Mouse (Mus musculus) heart, embryonic 13.5 days (tissue): Measurements from ENCODE around the gene Grm1. TPM values are rescaled to one million over a fixed set of nuclear protein-coding genes. Genes with fewer than 3 reads are reported as not detected.

Experiments used
- ATAC-seq: fragments of 200-750 bp; cut with Nextera tagmentation; 2 replicates; pipeline ENCODE4 v1.8.0; 2017; ENCODE audit warnings: moderate TSS enrichment; ENCODE audit not compliant: insufficient number of reproducible peaks, low FRiP score, low TSS enrichment; ENCODE audit errors: extremely low read depth
- H3K27ac ChIP-seq: fragments of 300-500 bp; sonication (generic); replicated peaks from 2 replicates; pipeline ENCODE4 v1.5.1; 2015; ENCODE audit warnings: moderate library complexity, mild to moderate bottlenecking, inconsistent platforms
- H3K27me3 ChIP-seq: fragments of 300-500 bp; sonication (generic); replicated peaks from 2 replicates; pipeline ENCODE4 v1.6.1; 2015; ENCODE audit warnings: mild to moderate bottlenecking, inconsistent platforms
- H3K36me3 ChIP-seq: fragments of 300-500 bp; sonication (generic); 2 replicates; pipeline ENCODE4 v1.6.1; 2015; ENCODE audit warnings: mild to moderate bottlenecking, inconsistent platforms
- H3K4me1 ChIP-seq: fragments of 300-500 bp; sonication (generic); 2 replicates; pipeline ENCODE4 v1.6.1; 2015; ENCODE audit warnings: inconsistent platforms
- H3K4me2 ChIP-seq: fragments of 300-500 bp; sonication (generic); 2 replicates; pipeline ENCODE4 v1.6.1; 2015; ENCODE audit warnings: inconsistent platforms, mild to moderate bottlenecking, moderate library complexity
- H3K4me3 ChIP-seq: fragments of 300-500 bp; sonication (generic); 2 replicates; pipeline ENCODE4 v1.5.1; 2015; ENCODE audit warnings: moderate library complexity, mild to moderate bottlenecking, inconsistent platforms
- H3K9ac ChIP-seq: fragments of 300-500 bp; sonication (generic); 2 replicates; pipeline ENCODE4 v1.6.1; 2015; ENCODE audit warnings: inconsistent platforms, mild to moderate bottlenecking, moderate library complexity
- H3K9me3 ChIP-seq: fragments of 300-500 bp; sonication (generic); 2 replicates; pipeline ENCODE4 v1.6.1; 2016; ENCODE audit warnings: inconsistent platforms
- WGBS: fragments of 180-500 bp; shearing (Covaris S2); methylation state at CpG from one replicate; pipeline ENCODE4 v1.1.7; 2015; ENCODE audit warnings: mixed read lengths; 5-methylcytosine and 5-hydroxymethylcytosine counted together
- polyA plus RNA-seq: library from polyadenylated mRNA; unstranded; fragments of >200 nt; fragmentation: Nextera tagmentation; extraction: Ambion mirVana; gene quantifications from 2 replicates; pipeline ENCODE4 v1.2.1, GENCODE M21; 2015

The Grm1 gene
- polyA plus RNA-seq, 1 experiment from 2014 or later = 0.04 TPM

DNA sequence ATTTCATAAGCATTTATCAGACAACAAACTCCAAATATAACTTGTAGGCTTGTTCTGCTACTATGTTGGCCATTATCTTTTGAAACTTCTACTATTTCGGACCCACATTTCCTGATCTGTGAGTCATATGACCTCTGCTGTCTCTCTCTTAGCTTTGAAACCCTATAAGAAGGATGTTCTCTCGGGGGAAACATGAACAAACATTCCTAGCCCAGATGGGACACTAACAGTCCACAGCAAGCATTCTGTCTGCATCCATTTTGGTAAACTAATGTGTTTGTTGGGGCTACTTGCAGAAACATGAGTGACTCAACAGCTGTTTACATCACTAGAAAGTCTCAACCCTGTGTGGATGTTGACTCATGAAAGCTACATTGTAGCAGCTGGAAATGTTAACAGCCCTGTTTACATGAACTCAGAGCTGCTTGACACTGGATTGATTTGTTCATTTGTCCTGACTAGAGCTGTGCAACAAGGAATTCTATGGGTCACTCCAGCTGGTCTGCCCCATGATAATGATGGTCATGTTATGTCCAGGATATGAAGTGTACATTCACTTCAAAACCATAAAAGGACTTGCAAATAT, 267.4 kb downstream of the Grm1 start:
- H3K27ac ChIP-seq = no peak overlapping the region

DNA sequence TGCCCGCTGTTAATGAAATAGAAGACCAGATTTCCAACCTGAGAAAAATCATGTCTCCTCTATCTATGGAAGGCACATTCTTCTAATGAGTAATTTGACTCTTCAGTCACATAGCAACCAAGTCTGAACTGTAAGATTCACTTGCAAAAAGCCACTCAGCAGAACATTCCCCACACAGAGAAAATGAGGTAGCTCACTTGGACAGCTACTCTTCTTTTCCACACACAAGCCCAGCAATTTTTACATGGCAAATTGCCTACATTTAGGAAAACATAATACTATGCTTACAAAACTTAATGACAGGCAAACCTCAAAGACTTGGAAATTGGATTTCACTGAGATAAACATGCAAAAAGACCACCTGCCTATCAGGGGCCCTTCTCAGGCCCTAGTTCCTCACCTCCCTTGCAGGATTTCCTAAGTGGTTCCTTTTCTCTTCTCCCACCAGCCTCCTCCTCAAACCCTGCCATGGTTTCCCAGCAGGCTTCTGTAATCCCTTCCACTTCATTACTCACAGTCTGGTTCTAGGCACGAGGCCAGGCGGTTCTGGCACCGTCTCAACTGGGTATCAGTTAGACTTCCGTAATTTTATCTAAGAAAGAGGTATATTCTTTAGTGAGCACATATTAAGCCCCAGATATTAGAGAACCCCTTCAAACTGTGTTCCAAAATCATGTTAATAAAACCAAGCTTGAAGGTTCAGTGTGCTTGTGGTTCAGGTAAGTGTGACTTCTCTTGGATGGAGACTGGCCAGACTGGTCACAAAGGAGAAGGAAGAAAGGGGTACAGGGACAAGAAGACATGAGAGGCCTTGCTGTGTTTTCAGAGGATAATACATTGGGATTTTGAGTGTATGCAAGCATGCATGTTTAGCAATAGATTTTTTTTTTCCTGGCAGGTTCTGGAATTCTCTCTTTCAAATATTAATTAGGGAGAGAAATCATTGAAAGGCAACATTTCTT, 269.1 kb downstream of the Grm1 start:
- H3K4me3 ChIP-seq = no peak overlapping the region
- H3K9me3 ChIP-seq = no peaks in the 10 kb centered on the region
- 37% methylated on average over 5 of the region's 5 CpGs for WGBS
- ATAC-seq = no peak
- H3K27me3 ChIP-seq = no peaks in the 10 kb centered on the region
- H3K9ac ChIP-seq = no peak overlapping the region
- no peak overlapping the region for H3K27ac ChIP-seq
- H3K4me1 ChIP-seq = peaks cover 6% of the 10 kb centered on the region; the same call in 1 of the 2 replicates
- H3K4me2 ChIP-seq = no peak overlapping the region
- H3K36me3 ChIP-seq = no peaks in the 10 kb centered on the region

More for the DNA sequence above, 267.4 kb downstream of the Grm1 start:
- H3K4me3 ChIP-seq = no peak overlapping the region
- no peaks in the 10 kb centered on the region for H3K36me3 ChIP-seq
- H3K9ac ChIP-seq = no peak overlapping the region
- peaks cover 6% of the 10 kb centered on the region; the same call in 1 of the 2 replicates for H3K4me1 ChIP-seq
- no peak for ATAC-seq
- no peaks in the 10 kb centered on the region for H3K27me3 ChIP-seq
- WGBS = 33% methylated on average over 2 of the region's 2 CpGs
- H3K4me2 ChIP-seq = no peak overlapping the region
- no peaks in the 10 kb centered on the region for H3K9me3 ChIP-seq

DNA sequence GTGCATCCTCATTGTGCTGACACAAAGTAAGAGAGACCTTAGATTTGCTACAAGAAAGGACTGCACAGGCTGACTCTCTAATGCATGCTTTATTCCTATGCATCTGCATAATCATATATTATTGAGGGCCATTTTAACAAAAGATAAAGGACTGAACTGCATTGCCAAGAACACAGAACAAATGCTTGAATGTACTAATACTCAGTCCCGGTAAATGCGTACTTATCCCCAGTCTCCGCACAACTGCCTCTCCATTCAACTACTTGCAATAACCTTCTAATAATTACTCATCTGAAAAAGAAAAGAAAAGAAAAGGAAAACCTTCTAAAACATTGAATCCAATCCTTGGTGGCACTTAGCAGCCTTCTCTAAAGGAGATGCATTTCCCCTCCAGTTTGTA, 272.4 kb downstream of the Grm1 start:
- H3K4me3 ChIP-seq = no peak overlapping the region
- no peak overlapping the region for H3K27ac ChIP-seq
- peaks cover 6% of the 10 kb centered on the region; the same call in 1 of the 2 replicates for H3K4me1 ChIP-seq
- 86% methylated on average over 3 of the region's 3 CpGs for WGBS
- ATAC-seq = no peak
- no peak overlapping the region for H3K9ac ChIP-seq
- no peaks in the 10 kb centered on the region for H3K9me3 ChIP-seq
- H3K36me3 ChIP-seq = no peaks in the 10 kb centered on the region
- no peak overlapping the region for H3K4me2 ChIP-seq
- H3K27me3 ChIP-seq = no peaks in the 10 kb centered on the region

DNA sequence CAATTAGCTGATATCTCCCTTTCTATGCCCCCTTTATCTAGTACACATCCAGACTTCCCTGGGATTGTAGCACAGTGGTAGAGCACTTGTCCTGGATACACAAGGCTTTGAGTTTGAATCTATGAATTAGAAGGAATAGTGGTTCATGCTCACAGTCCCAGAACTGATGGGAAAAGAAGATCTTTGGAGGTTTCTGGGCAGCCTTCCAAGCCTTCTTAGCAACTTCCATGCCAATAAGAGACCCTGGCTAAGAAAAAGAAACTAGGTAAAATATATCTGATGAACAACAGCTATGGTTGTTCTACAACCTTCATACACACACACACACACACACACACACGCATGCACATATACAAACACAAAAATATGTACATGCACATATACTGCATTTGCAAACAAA, 286.8 kb downstream of the Grm1 start:
- Histone ChIP-seq H3K9ac (no peak overlapping the region), H3K27me3 (no peaks in the 10 kb centered on the region), H3K4me3 (no peak overlapping the region), H3K4me1 (no peaks in the 10 kb centered on the region), H3K27ac (no peak overlapping the region), H3K4me2 (no peak overlapping the region), H3K36me3 (no peaks in the 10 kb centered on the region), H3K9me3 (no peaks in the 10 kb centered on the region)
- ATAC-seq = no peak
- WGBS = 74% methylated on average over 1 of the region's 1 CpGs

DNA sequence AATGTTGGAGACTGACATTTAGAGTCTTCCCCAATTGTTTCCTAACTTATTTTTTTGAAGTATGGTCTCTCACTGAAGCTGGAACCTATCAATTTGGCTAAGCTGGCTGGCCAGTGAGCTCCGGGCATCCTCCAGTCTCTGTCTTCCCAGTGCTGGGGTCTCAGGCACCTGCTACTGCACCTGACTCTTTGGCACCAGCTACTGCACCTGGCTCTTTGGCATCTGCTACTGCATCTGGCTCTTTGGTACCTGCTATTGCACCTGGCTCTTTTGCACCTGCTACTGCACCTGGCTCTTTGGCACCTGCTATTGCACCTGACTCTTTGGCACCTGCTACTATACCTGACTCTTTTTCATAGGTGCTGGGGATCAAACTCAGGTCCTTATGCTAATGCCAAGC, 291.7 kb downstream of the Grm1 start:
- no peak overlapping the region for H3K4me2 ChIP-seq
- no peak overlapping the region for H3K27ac ChIP-seq
- WGBS = 48% methylated on average over 1 of the region's 1 CpGs
- no peak overlapping the region for H3K4me3 ChIP-seq
- no peaks in the 10 kb centered on the region; the same call in 1 of the 2 replicates for H3K4me1 ChIP-seq
- H3K36me3 ChIP-seq = no peaks in the 10 kb centered on the region
- ATAC-seq = no peak
- no peaks in the 10 kb centered on the region for H3K27me3 ChIP-seq
- no peaks in the 10 kb centered on the region for H3K9me3 ChIP-seq
- no peak overlapping the region for H3K9ac ChIP-seq

DNA sequence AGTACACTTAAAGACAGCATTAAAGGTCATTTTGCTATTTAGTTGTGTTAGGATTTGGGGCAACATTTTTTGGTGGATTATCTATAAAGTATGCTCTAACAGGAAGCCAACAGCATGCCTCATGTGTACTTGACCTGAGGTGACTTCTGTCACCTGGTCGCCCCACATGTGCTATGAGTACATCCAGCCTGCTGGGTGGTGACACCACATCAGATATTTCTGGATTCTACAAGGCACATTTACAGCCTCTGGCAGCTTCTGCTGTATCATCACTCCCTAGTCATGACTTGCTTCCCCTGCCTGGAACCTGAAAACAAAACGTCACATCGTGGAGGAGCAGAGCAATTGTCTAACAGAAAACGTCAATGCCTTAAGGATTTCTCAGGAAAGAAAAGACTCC, 292.2 kb downstream of the Grm1 start:
- H3K36me3 ChIP-seq = no peaks in the 10 kb centered on the region
- no peaks in the 10 kb centered on the region for H3K9me3 ChIP-seq
- H3K4me3 ChIP-seq = no peak overlapping the region
- ATAC-seq = no peak
- no peak overlapping the region for H3K27ac ChIP-seq
- no peak overlapping the region for H3K9ac ChIP-seq
- no peaks in the 10 kb centered on the region for H3K27me3 ChIP-seq
- 56% methylated on average over 4 of the region's 4 CpGs for WGBS
- peaks cover 2% of the 10 kb centered on the region for H3K4me1 ChIP-seq
- no peak overlapping the region for H3K4me2 ChIP-seq

DNA sequence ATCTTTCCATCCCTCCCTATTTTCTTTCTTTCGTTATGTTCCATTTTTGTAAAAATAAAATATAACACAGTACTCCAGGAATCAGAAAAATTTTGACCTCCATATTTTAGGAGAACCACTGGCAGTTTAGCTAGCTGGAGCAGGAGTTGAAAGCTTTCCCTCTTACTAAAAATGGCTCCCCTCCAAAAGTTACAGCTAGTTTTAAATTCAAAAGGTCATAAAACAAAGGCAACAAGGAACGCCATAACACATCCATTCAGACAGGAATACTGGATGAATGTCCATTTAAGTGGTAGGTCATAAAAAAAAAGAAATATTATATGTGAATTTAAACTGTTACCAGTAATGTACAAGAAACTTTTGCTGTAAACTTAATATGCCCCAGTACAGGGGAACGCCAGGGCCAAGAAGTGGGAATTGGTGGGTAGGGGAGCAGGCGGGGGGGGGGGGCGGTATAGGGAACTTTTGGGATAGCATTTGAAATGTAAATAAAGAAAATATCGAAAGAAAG, 294.2 kb downstream of the Grm1 start:
- H3K4me2 ChIP-seq = no peak overlapping the region
- H3K36me3 ChIP-seq = no peaks in the 10 kb centered on the region
- no peak overlapping the region for H3K27ac ChIP-seq
- WGBS = 85% methylated on average over 5 of the region's 6 CpGs
- H3K27me3 ChIP-seq = no peaks in the 10 kb centered on the region
- H3K4me3 ChIP-seq = no peak overlapping the region
- peaks cover 4% of the 10 kb centered on the region for H3K4me1 ChIP-seq
- no peaks in the 10 kb centered on the region for H3K9me3 ChIP-seq
- ATAC-seq = no peak
- H3K9ac ChIP-seq = no peak overlapping the region

DNA sequence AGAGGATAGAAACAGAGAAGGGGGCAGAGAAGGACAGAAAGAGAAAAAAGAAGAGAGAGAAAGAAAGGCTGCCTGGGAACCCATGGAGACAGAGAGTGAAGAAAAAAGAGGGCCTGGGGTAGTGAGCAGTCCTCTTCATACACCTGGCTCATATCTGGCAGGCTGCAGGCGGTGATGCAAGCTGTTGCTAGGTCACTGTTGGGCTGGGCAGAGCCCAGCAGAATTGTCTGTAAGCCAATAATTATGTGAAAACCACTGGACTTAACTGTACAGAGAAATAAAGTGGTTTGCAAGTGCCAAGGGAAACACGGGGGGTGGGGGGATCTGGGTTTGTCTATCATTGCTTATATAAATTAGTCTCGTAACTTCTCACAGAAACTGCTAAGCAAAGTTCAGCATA, 297.0 kb downstream of the Grm1 start:
- 0 out of 2 replicates have a peak overlapping the region, but pooled peaks have one; percentile 28 for H3K27ac ChIP-seq
- no peaks in the 10 kb centered on the region for H3K36me3 ChIP-seq
- peaks cover 4% of the 10 kb centered on the region for H3K4me1 ChIP-seq
- no peak overlapping the region for H3K4me3 ChIP-seq
- no peak overlapping the region for H3K4me2 ChIP-seq
- 72% methylated on average over 3 of the region's 3 CpGs for WGBS
- no peaks in the 10 kb centered on the region for H3K27me3 ChIP-seq
- no peak for ATAC-seq
- H3K9ac ChIP-seq = no peak overlapping the region
- H3K9me3 ChIP-seq = no peaks in the 10 kb centered on the region

DNA sequence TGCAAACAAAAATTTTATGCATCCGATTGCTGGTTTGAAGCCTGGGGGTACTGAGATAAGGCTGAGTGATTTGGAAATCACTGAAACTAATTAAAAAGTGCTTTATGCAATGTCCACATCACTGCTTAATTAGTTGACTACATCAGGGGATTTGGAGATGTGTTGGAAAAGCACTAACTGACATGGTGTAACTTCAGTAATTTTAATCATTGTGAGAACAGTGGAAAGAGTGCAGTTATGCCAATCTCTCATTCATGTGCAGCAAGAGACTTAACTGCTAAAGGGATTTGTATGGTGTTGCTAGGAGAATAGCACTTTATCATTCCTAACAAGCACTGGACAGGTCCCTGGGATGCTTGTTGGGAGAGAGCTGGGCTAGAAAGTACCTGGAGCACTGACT, 307.3 kb downstream of the Grm1 start:
- no peaks in the 10 kb centered on the region for H3K27me3 ChIP-seq
- H3K9ac ChIP-seq = no peak overlapping the region
- no peak overlapping the region for H3K27ac ChIP-seq
- no peaks in the 10 kb centered on the region for H3K9me3 ChIP-seq
- H3K4me2 ChIP-seq = no peak overlapping the region
- no peaks in the 10 kb centered on the region for H3K36me3 ChIP-seq
- H3K4me1 ChIP-seq = no peaks in the 10 kb centered on the region
- 82% methylated on average over 1 of the region's 1 CpGs for WGBS
- ATAC-seq = no peak
- no peak overlapping the region for H3K4me3 ChIP-seq

DNA sequence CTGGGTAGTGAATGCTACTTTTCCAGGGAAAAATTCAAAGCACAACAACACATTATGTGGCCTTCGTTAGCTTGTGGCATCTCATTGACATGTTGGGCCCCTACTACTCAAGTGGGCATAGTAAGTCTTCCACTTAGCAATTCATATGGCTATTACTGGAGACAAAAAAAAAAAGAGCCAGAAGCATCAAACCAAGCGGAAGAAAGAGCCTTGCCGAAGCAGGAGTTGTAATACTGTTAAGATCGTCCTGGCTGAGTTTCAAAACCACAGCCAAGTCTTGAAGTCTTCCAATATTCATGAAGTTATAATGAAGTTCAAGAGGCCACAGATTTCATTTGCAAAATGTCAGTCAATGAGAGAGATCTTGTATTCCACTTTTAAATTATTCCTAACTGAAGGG, 319.1 kb downstream of the Grm1 start:
- WGBS = 82% methylated on average over 4 of the region's 4 CpGs
- H3K27me3 ChIP-seq = no peaks in the 10 kb centered on the region
- no peak for ATAC-seq
- H3K36me3 ChIP-seq = no peaks in the 10 kb centered on the region
- no peak overlapping the region for H3K27ac ChIP-seq
- no peak overlapping the region for H3K4me3 ChIP-seq
- no peak overlapping the region for H3K4me2 ChIP-seq
- no peaks in the 10 kb centered on the region for H3K9me3 ChIP-seq
- no peaks in the 10 kb centered on the region for H3K4me1 ChIP-seq
- no peak overlapping the region for H3K9ac ChIP-seq

DNA sequence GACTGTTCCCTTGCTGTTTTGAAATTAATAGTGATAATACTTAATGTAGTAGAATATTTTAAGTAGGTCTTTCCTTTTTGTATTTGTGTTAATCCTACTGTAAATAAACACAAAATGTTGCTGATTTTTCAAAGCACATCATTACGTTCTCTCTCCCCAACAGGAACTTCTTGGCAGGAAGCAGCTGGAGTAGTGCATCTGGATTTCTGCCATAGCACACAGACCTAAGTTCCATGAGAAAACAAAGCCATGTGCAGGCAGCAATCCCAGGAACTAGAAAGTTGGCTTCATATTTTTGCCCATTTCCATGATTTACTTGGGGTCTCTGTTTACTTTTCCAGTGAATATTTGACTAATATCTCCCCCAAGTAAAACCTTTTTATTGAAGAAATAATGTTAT, 320.9 kb downstream of the Grm1 start:
- H3K36me3 ChIP-seq = no peaks in the 10 kb centered on the region
- no peak overlapping the region for H3K4me2 ChIP-seq
- no peak overlapping the region for H3K27ac ChIP-seq
- no peak overlapping the region for H3K4me3 ChIP-seq
- WGBS = 38% methylated on average over 1 of the region's 1 CpGs
- ATAC-seq = no peak
- H3K4me1 ChIP-seq = no peaks in the 10 kb centered on the region
- H3K27me3 ChIP-seq = no peaks in the 10 kb centered on the region
- H3K9ac ChIP-seq = no peak overlapping the region
- H3K9me3 ChIP-seq = no peaks in the 10 kb centered on the region
